Mouse (Mus musculus) cerebellum, postnatal 14 days (tissue): ENCODE data around the gene Cd36.

ENCODE experiments used
- DNase-seq, 2 experiments: peaks; one replicate each; pipeline ENCODE4 v3.0.0; 2021; ENCODE audit warnings: mixed read lengths in 2 of 2

The Cd36 gene

DNA sequence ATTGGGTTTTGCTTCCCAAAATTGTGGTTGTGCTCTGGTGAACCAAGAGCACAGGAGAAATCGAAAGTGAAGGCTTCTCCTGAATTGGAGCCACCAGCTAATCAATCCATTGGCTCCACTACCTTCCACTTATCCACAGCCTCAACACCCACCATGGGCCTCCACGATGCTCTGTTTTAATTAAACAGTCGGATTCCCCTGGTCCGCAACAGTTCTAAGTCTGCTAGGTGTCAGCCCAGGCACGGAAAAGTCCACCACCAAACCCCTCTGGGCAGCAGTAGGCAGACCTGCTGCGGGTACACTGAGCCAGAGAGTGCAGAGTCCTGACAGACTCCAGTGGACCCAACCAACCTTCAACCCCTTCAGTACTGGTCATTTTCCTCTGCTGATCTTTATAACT is 112.0 kb downstream of the Cd36 start:
- DNase-seq: peak; percentile 31 to 63

DNA sequence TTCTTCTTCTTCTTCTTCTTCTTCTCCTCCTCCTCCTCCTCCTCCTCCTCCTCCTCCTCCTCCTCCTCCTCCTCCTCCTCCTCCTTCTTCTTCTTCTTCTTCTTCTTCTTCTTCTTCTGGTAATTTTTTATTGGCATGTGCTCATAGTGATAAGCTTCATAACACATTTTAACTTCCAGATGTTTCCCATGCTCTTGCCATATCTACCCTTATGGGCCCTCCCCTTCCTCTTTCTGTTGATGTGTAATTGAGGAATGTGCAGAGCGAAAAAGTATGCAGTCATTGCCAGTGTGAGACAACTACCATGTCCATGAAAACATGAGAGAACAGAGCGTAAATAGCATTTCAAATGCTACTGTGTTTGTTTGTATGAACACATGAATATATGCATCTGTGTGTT is 118.3 kb downstream of the Cd36 start:
- DNase-seq: no peak

DNA sequence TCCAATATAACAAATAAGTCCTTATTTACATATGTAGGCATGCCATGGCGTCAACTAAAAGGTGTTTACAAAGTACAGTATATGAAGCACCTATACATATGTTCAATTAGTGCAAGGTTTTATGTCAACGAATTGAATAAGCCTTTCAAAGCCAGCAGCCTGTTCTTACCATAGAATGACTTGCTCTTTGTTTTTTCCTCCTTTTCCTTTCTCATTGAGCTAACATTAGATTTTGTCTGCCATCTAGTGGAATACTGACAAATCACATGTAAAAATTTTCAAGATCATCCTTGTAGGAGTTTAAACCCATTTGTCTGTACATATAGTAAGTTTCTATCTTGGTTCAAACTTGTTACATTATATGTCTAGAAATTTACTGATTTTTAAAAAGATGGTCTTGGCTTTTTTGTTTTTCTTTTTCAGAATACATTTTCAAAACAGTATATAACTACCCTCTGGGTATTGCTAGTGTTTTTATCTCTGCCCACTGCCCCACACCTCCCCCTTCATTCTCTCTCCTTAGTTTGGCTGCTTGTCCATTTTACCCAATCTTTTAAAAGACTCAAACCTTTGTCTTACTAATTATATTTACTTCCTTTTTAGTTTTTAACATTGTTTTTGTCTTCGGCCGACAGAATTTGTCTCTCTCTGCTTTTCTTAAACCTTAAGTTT is 122.5 kb downstream of the Cd36 start:
- DNase-seq: peak in 1 of 2 experiments; percentile 28

DNA sequence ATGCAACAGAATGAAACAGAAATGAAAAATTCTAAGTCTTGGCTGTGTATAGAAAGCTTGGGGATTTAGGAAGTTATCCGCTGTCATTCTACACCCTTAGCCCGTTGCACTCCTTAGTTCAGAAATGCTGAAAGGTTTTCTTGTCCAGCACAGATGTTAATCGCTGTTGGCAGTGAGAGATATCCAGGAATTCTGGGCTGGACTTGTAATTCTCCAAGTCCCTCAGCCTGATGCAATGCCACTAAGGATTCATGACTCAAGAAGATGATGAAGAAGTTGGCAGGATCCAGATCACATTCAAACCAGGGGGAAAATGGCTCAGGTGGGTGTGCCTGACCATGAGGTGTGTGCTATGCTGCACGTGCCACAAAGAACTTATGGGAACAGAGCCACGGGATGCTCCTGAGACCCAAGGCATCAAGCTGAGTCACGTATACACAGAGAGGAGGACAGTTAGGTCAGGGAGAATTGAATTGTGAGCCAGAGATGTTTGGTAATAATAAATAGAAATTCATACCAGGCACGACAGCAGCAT is 135.1 kb downstream of the Cd36 start:
- no peak for DNase-seq

DNA sequence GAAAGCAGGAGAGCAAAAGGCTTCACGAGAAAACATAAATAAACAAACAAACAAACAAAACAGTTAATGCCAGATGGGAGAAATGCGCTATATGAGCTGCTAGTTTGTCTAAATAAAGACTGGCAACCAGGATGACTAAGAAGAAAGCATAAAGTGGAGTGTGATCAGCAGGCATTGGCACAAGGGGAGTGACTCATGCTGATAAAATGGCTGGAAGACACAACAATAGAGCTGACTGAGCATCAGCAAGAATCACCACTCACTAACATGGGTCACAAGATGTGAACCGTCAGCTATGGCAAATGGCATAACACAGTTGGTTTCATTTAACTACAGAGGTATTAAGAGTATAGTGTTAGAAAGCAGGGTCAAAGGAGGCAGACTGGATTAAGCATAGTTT is 140.3 kb downstream of the Cd36 start:
- no peak for DNase-seq

DNA sequence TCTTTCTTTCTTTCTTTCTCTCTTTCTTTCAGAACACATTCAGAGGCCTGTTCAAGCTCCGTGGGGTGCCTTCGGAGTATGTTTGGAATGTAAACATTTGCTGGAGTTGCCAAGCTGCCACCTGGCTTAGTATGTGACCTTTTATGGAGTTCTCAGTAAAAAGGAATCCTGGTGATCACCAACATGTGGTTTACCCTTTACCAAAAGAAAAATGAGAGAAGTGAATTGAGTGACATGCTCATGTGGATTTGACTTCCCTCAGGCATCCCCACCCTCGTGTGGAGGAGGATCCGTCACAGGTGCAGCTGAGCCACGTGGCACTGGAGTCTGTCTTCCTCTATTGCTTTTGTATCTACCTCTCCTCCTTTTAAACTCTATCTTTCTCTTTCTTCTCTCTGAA is 141.5 kb downstream of the Cd36 start:
- DNase-seq: no peak

DNA sequence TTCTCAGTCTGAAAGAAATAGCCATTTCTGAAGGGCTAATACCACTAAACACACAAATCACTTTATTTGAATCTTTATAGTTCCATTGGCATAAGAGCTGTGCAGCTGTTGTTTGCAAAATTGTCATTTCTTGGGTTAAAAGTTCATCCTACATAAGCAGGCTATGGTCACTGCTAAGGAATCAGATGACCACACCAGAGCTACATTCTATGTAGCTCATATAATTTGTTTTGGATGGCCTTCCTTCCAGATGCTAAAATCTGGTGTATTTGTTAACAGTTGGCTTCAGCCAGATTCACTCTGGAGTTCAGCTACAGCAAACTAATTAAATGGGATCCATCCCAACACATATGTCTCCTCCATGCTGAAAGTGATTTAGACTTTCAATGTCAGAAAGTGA is 142.1 kb downstream of the Cd36 start:
- DNase-seq: no peak

DNA sequence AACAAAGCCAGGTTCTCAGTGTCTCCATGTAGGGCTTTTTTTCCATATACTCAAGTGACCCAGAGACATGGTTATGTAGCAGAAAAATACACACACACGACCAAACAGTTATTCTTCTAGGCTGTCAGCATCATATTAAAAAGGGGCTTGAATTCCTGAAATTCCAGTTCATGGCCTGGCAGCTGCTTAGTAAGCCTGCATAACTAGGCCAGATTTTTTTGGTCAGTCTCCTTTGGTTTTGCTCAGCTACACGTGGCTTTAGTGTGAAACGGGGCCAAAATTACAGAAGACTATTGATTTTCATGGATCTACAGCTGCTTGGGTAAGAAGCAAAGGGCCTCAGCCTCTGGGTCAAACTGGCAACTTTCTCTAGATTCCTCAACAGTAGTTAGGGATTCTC is 148.8 kb downstream of the Cd36 start:
- DNase-seq: no peak
